Mouse (Mus musculus) cerebellum, adult 11 months (tissue): ENCODE data around the gene Desi1.
A peak's percentile ranks its signal among the peaks of the same experiment; 100 is the strongest.

Experiments used
- DNase-seq: peaks from one replicate; pipeline ENCODE4 v3.0.0; 2022

Desi1 gene

GRCm38 (mm10) chr15:82033762-82034161 lies at the start of gene Desi1:
Gene Desi1 (minus strand): TSS chr15:82033862.
- no peak for DNase-seq

DNA sequence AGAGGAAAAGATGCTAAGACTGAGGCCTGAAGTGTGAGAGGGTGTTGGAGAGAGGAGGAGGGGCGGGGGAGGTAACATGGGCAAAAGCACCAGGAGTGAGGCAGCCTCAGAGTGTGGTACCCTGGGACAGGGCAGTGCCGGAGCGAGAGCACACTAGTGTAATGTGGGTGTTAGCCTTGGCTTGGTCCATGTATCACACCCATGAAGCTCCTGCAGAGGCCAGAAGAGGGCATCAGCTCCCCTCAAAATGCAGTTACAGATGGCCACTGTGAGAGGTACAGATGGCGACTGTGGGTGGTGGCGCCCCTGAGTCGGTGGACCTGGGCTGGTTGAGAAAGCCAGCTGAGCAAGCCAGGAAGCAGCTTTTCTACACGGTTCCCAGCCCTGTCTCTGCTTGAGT lies 47.5 kb upstream of the Desi1 start:
- DNase-seq: peak; percentile 80

GRCm38 (mm10) chr15:82079883-82080282 lies 46.2 kb upstream of the Desi1 start:
- no peak for DNase-seq

DNA sequence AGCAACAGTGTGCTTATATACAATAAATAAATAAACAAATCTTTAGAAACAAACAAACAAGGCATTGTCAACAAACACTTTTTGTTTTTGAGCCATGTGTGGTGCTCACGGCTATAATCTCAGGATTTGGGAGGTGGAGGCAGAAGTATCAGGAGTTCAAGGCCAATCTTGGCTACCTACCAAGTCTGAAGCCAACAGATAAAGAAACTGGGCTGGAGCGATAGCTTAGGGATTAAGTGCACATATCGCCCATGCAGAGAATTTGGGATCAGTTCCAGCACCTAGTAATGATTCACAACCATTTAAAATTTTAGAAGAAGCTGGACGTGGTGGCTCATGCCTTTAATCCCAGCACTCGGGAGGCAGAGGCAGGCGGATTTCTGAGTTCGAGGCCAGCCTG lies 39.8 kb upstream of the Desi1 start:
- DNase-seq: no peak

DNA sequence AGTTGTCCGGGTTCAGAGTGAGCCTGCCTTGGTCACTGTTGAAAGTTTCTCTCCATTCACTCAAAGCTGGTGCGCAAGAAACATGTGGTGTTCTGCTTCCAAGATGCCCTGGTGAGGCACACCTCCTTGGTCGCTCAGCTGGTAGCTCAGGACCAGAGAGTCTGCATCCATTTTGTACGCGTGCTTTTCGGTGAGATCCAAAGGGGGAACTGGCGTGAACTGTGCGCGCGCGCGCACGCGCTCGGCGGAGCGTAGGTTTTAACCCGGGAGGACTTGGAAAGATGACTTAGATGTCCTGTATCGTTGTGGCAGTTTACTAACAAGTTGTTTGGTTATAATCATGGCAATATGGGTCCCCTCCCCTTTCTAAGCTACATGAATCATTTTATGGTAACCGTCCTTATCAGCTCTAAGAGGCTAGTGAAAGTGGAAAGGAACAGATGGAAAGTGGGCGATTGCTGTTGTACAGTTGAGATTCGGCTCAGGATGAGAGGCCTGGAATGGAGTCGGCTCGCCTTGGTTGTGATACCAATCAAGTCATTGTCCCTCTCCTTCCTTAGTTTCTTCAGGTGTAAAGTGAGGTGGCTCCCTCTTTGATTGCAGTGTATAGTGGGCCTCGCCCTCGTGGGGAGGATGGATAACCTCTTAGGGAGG lies 38.3 kb upstream of the Desi1 start:
- DNase-seq: no peak

DNA sequence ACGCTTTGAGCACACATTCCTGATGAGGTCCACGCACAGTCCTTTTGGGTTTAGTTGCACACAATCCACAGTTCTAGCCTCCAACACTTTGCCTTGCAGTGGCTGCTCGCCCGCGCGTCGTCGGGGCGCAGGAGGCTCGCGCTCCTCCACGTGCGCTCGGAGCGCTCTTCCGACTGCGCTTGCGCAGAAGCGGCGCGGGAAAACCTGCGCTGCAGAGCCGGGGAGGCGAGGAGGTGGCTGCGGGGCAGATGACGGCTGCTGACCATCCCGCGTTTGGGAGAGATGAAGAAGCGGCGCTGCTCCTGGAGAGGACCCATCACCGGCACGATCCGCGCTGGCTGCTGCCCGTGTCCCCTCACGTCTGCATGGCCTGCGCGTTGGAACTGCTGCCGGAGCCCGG lies 36.2 kb upstream of the Desi1 start, which contains the start of gene Mei1:
Gene Mei1 (plus strand): TSS at position 99 of the 400 bp plus-strand sequence.
- DNase-seq: no peak

DNA sequence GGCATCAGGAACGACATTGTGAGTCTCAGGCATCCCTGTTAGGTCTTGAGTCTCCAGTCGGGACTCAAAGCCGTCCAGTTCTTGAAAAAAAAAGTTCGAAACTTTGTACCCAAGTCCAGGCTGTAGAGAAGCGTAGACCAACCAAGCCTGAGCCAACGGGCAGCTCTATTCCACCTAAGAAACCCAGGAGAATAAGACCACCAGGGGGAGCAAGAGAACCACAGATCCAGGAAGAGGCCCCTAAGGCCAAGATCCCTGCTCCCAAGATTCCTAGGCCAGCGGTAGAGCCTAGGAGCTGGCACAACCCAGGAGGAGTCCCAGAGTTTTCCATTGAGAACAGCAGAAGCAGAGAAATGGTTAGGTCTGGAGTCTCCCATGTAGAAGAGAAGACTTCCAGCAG lies 31.8 kb upstream of the Desi1 start:
- peak; percentile 64 for DNase-seq

DNA sequence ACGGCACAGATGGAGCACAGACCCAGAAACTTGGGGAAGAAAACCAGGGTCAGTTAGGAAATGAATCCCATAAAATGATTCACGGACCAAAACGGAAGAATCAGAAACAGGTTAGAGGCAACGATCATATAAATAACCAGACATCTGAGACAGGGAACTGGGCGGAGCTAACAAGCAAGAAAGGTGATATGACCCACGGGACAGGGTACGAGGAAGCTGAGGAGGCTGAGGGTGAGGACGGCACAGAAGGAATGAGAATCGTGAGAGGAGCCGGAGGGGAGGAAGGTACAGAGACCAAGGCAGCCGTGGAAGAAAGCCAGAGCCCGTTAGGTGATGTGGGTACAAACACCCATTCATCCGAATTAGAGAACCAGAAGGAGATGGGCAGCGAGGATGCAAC lies 30.2 kb upstream of the Desi1 start:
- no peak for DNase-seq

GRCm38 (mm10) chr15:82058719-82059201 lies 25.1 kb upstream of the Desi1 start, which contains the start of gene 4930407I10Rik:
Gene 4930407I10Rik (plus strand): TSS chr15:82059151.
- DNase-seq: no peak

DNA sequence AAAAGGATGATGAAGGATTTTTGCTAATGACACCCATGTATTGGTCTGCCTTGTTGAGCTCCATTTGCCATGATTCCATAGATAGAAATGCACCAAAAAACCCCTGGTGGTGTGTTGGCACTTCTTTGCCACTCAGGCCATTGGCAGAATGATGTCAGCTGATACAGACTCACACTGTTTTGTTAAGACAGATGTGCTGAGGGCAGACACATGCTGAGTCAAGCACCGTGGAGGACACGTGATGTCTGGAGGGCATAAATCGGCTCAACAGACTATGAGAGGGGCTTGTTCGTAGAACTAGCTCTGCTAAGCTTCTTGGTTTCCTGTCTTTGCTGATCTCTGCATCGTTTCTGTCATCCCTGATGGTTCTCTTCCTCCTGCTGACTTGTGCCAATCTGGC lies 18.9 kb upstream of the Desi1 start:
- no peak for DNase-seq

- DNase-seq: peak; percentile 88
Measured at GRCm38 (mm10) chr15:82047080-82047883, 13.6 kb upstream of the Desi1 start, which contains the start of gene Snu13. Gene Snu13 (minus strand): TSS chr15:82047598.

GRCm38 (mm10) chr15:82046246-82046891 lies 12.7 kb upstream of the Desi1 start:
- peak; percentile 29 for DNase-seq

- no peak for DNase-seq
Measured at GRCm38 (mm10) chr15:82044166-82044784, 10.6 kb upstream of the Desi1 start.

DNA sequence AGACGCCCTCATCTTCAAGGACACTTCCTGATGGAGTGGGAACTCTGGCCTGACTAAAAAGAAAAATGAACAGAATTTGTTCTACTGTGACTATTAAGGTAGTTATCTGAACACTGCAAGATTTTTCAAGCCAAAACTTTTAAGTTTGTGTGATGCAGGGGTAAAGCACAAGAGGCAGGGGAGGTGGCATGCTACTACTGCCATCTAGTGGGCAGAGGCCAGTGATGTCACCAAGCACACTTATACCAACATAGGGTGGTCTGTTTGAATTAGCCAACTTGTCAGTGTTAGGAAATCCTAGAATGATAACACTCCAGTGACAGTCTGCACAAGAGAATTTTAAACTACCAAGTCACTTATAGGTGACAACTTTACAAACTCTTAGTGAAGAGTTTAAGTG lies 7.0 kb upstream of the Desi1 start:
- DNase-seq: peak; percentile 21

- DNase-seq: no peak
Measured at GRCm38 (mm10) chr15:82035904-82036689, 2.4 kb upstream of the Desi1 start.

GRCm38 (mm10) chr15:82032386-82032785 lies 1.3 kb downstream of the Desi1 start:
- no peak for DNase-seq

GRCm38 (mm10) chr15:82027726-82028125 lies 5.9 kb downstream of the Desi1 start:
- DNase-seq: no peak

- no peak for DNase-seq
Measured at GRCm38 (mm10) chr15:82027276-82027675, 6.4 kb downstream of the Desi1 start.

DNA sequence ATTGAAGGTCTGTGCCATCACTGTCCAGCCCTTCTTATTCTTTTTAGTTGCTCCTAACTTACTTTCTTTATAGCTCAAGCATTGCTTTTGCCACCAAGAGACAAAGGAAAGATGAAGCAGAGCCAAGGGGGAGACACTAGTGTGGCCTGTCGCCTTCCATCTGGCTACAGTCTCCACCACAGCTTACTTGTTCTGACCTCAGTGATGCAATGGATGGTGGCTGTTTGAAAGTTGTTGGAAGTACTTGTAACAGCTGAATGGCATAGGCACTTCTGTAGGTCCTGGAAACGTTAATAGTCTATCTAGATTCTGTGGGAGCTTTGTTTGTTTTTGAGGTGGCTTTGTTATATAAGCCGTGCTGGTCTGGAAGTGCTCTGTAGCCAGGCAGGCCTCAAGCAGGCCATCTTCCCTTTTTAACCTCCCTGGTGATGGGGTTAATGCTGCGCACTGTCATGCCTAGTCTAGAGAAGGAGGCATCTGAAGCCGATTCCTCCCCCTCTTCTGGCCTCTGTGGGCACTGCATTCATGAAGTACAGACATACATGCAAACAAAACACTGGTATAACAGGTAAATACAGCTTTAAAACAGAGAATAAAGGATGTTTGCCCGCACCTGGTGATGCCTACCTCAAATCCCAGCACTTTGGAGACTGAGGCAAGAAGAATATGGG lies 9.6 kb downstream of the Desi1 start:
- DNase-seq: no peak

GRCm38 (mm10) chr15:82022535-82023088 lies 11.1 kb downstream of the Desi1 start:
- DNase-seq: no peak

- DNase-seq: no peak
Measured at GRCm38 (mm10) chr15:82019288-82019687, 14.4 kb downstream of the Desi1 start.
